Mouse (Mus musculus): ENCODE measurements around the gene Atoh8.

Atoh8 gene

GRCm38 (mm10) chr6:72225686-72226085, 9.7 kb downstream of the Atoh8 start:
- no peak for DNase-seq

- no peak for DNase-seq
Observed at GRCm38 (mm10) chr6:72223892-72224291, 11.5 kb downstream of the Atoh8 start.

DNA sequence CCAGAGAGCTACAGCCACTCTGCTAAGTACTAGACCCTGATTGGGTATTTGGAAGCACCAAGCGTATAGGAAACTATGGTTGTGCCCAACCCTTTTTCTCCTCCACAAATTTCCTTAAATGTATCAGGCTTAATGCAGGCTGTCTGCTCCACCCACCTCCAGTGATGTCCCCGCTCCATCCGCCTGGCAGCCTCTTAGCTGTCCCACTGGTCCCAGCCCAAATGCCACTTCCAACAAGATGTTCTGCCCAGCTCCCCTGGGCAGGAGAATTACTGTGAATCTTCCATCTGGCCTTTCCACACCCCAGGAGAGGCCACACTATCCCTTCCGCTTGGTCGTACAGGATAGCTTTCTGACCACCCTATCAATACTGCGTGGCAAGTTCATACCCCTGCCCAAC, 12.5 kb downstream of the Atoh8 start:
- DNase-seq = no peak

- DNase-seq = no peak
Observed at GRCm38 (mm10) chr6:72222271-72222724, 13.1 kb downstream of the Atoh8 start.

- DNase-seq = no peak
Observed at GRCm38 (mm10) chr6:72221271-72221670, 14.1 kb downstream of the Atoh8 start.

- DNase-seq = no peak
Observed at GRCm38 (mm10) chr6:72219549-72219948, 15.8 kb downstream of the Atoh8 start.

DNA sequence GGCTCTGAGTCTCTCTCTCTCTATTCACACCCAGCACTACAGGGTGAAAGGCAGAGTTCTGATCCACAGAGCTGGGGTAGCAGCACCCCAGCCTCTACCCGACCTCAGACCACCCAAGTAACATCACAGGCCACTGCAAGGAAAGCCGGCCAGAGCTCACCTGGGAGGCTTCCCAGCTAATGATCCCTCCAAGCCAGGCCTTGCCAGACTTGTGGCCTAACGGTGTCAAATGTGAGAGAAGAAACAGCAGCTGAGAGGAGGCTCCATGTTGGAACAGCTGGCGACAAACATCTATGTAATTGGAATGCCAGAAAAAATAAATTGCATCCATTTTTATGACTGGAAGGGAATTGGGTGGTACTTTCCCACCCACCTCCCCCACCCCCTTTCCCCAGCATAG, 17.1 kb downstream of the Atoh8 start:
- DNase-seq = no peak

- DNase-seq = no peak
Observed at GRCm38 (mm10) chr6:72217415-72217784, 18.0 kb downstream of the Atoh8 start.

- peak; percentile 100 for DNase-seq
Observed at GRCm38 (mm10) chr6:72216681-72217414, 18.5 kb downstream of the Atoh8 start.

DNA sequence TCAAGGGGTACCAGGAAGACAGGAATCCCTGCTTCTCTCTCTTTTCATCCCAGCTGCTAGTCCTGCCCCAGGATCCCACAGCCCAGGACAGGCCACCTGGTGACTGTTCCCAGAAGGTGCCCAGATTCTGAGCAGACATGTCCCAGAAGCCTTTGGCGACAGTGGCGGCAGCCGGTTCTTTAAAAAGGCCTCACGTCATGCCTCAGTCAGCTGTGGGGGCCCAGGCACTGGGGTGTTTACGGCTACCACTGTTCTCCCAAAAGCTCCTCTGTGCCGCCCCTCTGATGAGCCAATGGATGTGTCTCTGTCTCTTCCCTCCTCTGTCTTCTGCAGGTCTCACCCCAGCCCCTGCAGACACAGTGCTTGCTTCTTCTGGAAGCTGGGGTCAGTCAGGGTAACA, 19.8 kb downstream of the Atoh8 start:
- peak; percentile 97 for DNase-seq

- no peak for DNase-seq
Observed at GRCm38 (mm10) chr6:72211360-72211759, 24.0 kb downstream of the Atoh8 start.

GRCm38 (mm10) chr6:72210823-72211222, 24.6 kb downstream of the Atoh8 start:
- peak; percentile 98 for DNase-seq

GRCm38 (mm10) chr6:72209738-72210137, 25.6 kb downstream of the Atoh8 start:
- DNase-seq = no peak

GRCm38 (mm10) chr6:72208406-72209045, 26.9 kb downstream of the Atoh8 start:
- DNase-seq = no peak

DNA sequence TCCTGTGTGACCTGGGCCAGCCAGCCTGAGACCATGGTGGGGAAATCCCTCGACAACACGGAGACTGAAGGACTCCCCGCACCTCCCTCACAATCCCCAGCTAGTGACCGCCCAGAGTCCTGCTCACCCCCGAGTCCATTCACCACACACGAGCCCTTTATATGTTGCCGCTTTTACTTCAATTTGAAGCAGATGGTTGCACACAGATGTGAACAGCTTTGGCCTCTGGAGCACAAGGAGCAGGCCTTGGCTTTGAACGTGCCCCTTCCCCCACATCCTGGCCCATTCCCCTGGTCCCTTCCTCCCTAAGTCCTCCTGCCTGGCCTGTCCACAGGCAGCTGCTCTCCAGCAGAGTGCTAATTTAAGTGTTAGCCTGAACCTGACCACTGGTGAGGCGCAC, 29.4 kb downstream of the Atoh8 start:
- DNase-seq = no peak

- no peak for DNase-seq
Observed at GRCm38 (mm10) chr6:72204858-72205257, 30.5 kb downstream of the Atoh8 start.

GRCm38 (mm10) chr6:72203279-72203678, 32.1 kb downstream of the Atoh8 start:
- DNase-seq = peak; percentile 96

DNA sequence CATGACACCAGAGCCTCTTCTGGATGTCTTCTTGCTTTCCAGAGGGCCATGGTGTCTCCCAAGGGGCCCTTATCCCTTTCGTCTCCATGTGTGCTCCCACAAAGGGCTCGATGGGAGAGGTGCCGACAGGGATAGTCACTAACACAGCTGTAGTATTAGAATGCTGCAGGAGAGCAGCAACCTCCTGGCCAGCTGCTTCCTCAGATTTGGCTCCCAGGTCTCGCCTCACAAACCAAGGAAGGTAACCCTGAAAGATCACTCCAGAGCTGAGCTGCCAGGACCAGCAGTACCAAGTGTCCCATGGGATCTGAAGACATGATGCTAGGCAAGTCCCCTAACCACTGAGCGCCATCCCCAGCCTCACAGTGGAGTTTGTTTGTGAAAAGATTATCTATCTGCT, 32.6 kb downstream of the Atoh8 start:
- DNase-seq = peak; percentile 94

- DNase-seq = peak; percentile 99
Observed at GRCm38 (mm10) chr6:72200595-72201256, 34.7 kb downstream of the Atoh8 start.

DNA sequence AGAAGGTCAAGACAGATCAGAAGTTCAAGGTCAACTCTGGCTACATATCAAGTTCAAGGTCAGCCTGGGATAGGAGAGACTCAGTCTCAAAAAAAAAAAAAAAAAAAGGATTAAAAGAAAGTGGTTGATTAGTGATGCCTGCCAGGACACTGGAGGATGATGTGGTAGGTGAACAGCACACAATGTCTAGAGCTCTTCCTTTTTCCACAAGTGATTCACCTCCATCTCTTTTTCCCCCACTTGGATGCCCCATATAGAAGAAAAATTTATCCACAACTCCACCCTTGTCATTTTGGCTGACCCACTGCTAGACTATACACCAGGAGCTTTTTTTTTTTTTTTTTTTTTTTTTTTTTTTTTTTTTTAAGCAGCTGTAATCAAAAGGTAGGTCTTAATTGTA, 37.9 kb downstream of the Atoh8 start:
- DNase-seq = peak; percentile 76

DNA sequence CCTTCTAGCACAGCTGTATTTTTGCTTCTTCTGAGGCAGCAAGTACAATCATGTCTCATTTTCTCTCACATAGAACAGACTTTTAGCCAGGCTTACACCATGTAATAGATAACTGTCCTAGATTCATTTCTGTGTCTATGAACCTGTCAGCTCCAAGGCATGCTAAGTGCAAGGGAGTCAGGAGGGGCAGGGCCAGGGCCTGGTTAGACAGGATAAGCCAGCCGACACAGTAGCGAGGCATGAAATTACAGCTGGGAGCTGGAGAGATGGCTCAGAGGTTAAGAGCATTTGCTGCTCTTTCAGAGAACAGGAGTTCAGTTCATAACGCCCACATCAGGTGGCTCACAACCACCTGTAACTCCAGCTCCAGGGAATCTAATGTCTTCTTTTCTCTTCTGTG, 38.7 kb downstream of the Atoh8 start:
- peak; percentile 73 for DNase-seq

GRCm38 (mm10) chr6:72190577-72190976, 44.8 kb downstream of the Atoh8 start:
- peak; percentile 57 for DNase-seq

DNA sequence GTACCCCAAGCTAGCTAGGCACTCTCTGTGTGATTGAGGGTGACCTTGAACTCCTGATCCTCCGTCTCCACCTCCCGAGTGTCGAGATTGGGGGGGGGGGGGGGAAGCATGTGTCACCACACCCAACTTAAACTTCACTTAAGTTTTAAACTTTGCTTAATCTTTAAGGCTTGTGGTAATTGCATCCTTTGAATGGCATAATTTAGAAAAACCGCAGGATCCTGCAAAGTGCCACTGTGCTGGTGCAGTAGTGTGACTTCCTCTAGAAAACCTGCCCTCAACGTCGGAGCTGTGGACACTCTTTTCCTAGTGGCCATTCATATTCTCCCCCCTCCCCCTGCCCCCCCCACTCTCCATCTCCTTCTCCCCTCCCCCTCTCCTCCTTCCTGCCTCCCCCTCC, 45.3 kb downstream of the Atoh8 start:
- DNase-seq = no peak

Measured in heart, adult 11 months (tissue).